Mouse (Mus musculus) heart, postnatal 10 days (tissue): Measurements from ENCODE around the gene Xkrx. TPM values are rescaled to one million over a fixed set of nuclear protein-coding genes. Genes with fewer than 3 reads are reported as not detected.
"Not testable (repeated sequence)": the region's sequence is repeated elsewhere in the genome, so short reads cannot be mapped to it uniquely, and the experiment has no call there.

Experiments
- DNase-seq, 2 experiments: peaks; one replicate each; pipeline ENCODE4 v3.0.0; 2021
- intact Hi-C: fragments of 180-260 bp; cut with DNase I; formaldehyde crosslinking; loops from one replicate; pipeline ENCODE4 v1.15.1; 2025
- total RNA-seq, 2 experiments: library from RNA; stranded (reverse); gene quantifications; 2 replicates each; pipeline ENCODE4 v1.2.3; 2021

The Xkrx gene
- total RNA-seq, result 1 to 10 TPM in 1 of 2 experiments, under 1 TPM in 1; 0.77 to 1.4 TPM

- intact Hi-C loops, result no loop called here
- peak; percentile 1 for DNase-seq
Observed at GRCm38 (mm10) chrX:134162043-134162720, at the start of gene Xkrx. Gene Xkrx (minus strand): TSS chrX:134162076.

- DNase-seq, result no peak
- intact Hi-C loops, result no loop called here
Observed at GRCm38 (mm10) chrX:134211151-134211642, 49.3 kb upstream of the Xkrx start.

GRCm38 (mm10) chrX:134208491-134208890 is 46.6 kb upstream of the Xkrx start:
- intact Hi-C loops, result no loop called here
- DNase-seq, result no peak

GRCm38 (mm10) chrX:134187201-134187600 is 25.3 kb upstream of the Xkrx start, which contains the start of gene Arl13a:
Gene Arl13a (plus strand): TSS chrX:134187501.
- intact Hi-C loops, DNase-seq: not testable (repeated sequence)

GRCm38 (mm10) chrX:134174699-134175098 is 12.8 kb upstream of the Xkrx start:
- no peak for DNase-seq
- intact Hi-C loops, result no loop called here

GRCm38 (mm10) chrX:134170584-134170983 is 8.7 kb upstream of the Xkrx start:
- intact Hi-C loops, result no loop called here

GRCm38 (mm10) chrX:134163484-134163883 is 1.6 kb upstream of the Xkrx start:
- intact Hi-C loops, result no loop called here
- DNase-seq, result no peak

More at GRCm38 (mm10) chrX:134170584-134170983, 8.7 kb upstream of the Xkrx start:
- no peak for DNase-seq

- no peak for DNase-seq
Observed at GRCm38 (mm10) chrX:134162826-134163225, 950 bp upstream of the Xkrx start.

GRCm38 (mm10) chrX:134160442-134160841 is 1.4 kb downstream of the Xkrx start:
- no peak for DNase-seq
- intact Hi-C loops, result no loop called here

More at GRCm38 (mm10) chrX:134162826-134163225, 950 bp upstream of the Xkrx start:
- intact Hi-C loops, result no loop called here

GRCm38 (mm10) chrX:134158151-134158550 is 3.7 kb downstream of the Xkrx start:
- DNase-seq, result no peak
- intact Hi-C loops, result no loop called here

GRCm38 (mm10) chrX:134141986-134142385 is 19.9 kb downstream of the Xkrx start:
- intact Hi-C loops, result no loop called here

GRCm38 (mm10) chrX:134141551-134141950 is 20.3 kb downstream of the Xkrx start:
- no peak for DNase-seq
- intact Hi-C loops, result no loop called here

More at GRCm38 (mm10) chrX:134141986-134142385, 19.9 kb downstream of the Xkrx start:
- no peak for DNase-seq

- DNase-seq, result no peak
- intact Hi-C loops, result no loop called here
Observed at GRCm38 (mm10) chrX:134140024-134140423, 21.9 kb downstream of the Xkrx start.

GRCm38 (mm10) chrX:134133821-134134220 is 28.1 kb downstream of the Xkrx start:
- intact Hi-C loops, result loop anchor here (5.0 to 10.0 kb wide), 2 partner anchors 183 to 221 kb away; no protein-coding TSS in a partner anchor
- DNase-seq, result no peak

GRCm38 (mm10) chrX:134132295-134132694 is 29.6 kb downstream of the Xkrx start:
- intact Hi-C loops, result loop anchor here (5.0 to 10.0 kb wide), 2 partner anchors 185 to 223 kb away; no protein-coding TSS in a partner anchor
- peak; percentile 14 to 19 for DNase-seq

GRCm38 (mm10) chrX:134128549-134128948 is 33.3 kb downstream of the Xkrx start:
- intact Hi-C loops, result no loop called here
- DNase-seq, result no peak

GRCm38 (mm10) chrX:134116417-134116816 is 45.5 kb downstream of the Xkrx start:
- intact Hi-C loops, result no loop called here
- DNase-seq, result no peak

GRCm38 (mm10) chrX:134111767-134112166 is 50.1 kb downstream of the Xkrx start:
- intact Hi-C loops, result no loop called here

GRCm38 (mm10) chrX:134102641-134103040 is 59.2 kb downstream of the Xkrx start:
- no peak for DNase-seq
- intact Hi-C loops, result no loop called here

More at GRCm38 (mm10) chrX:134111767-134112166, 50.1 kb downstream of the Xkrx start:
- DNase-seq, result no peak
